In the genomic region with DNA sequence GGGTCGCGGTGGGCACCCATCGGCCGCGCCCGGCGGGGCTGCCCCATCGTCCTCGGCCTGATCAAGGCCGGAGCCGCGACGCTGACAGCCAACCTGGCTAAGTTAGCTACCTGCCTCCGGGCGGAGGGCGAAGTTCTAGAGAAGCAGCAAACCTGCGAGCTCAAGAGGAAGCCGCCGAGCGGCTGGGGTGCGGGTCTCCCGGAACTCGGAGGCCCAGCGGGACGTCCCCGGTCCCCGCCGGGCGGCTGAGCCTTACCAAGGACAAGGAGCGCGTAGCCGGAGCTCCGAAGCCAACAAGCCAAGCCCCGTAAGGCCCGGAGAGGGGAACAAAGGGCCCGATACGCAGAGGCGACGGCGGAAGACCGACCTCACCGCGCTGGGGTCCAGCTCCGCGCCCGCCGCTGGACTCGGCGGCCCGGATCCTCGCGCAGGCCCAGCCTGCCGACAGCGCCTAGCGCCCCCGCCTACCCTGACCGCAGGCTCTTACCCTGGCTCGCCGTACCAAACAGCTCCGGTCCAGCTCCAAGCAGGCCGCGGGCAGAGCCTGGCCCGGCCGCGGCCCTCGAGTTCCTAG, we compare ENCODE assay signal across 8 mouse cellular contexts. TPM values are rescaled to one million over a fixed set of nuclear protein-coding genes. Genes with fewer than 3 reads are reported as not detected.
A peak's percentile ranks its signal among the peaks of the same experiment; 100 is the strongest.
DNase-seq lines count a peak whose midpoint lies in the region; ATAC-seq and TF ChIP-seq lines count a peak whose summit lies in the region.

No protein-coding gene starts in this region.

- H3K36me3 ChIP-seq in heart, adult 2 months (ENCODE audit: control insufficient read depth, insufficient read depth, low read length), result peaks cover 24% of the 10 kb centered on the region
- peaks cover 40% of the 10 kb centered on the region for H3K36me3 ChIP-seq in G1E (replicated peaks)
- 0 out of 2 replicates have a peak, but pooled peaks cover 7% of the 10 kb centered on the region for H3K36me3 ChIP-seq in intestine, embryonic 15.5 days

- peak overlapping the region; percentile 78 for H3K4me3 ChIP-seq in heart, adult 2 months
- H3K4me3 ChIP-seq in G1E (ENCODE audit: low read depth, low read length), result peak overlapping the region; percentile 98
- peak overlapping the region; percentile 94 for H3K4me3 ChIP-seq in intestine, embryonic 15.5 days (replicated peaks)

- intact Hi-C loops in heart, adult 2 months (cut with DNase I), result loop anchor here (1.0 to 5.0 kb wide), 4 partner anchors 15 to 173 kb away; no protein-coding TSS in a partner anchor

- no peak; the same call in 1 of the 2 replicates for ATAC-seq in G1E (ENCODE audit: extremely low read depth, insufficient number of reproducible peaks, low FRiP score, poor library complexity, severe bottlenecking)
- ATAC-seq in erythroid progenitor cell, adult 5-6 weeks (replicated peaks; ENCODE audit: low FRiP score, poor library complexity, severe bottlenecking), result peak; percentile 41; the same call in 1 of the 2 replicates
- ATAC-seq in intestine, embryonic 15.5 days, result no peak; the same call in 1 of the 2 replicates
- ATAC-seq in neutrophil, adult 5-6 weeks (ENCODE audit: extremely low read depth, insufficient number of reproducible peaks, low FRiP score, poor library complexity, severe bottlenecking), result peak; percentile 14; the same call in 1 of the 2 replicates

- peaks cover 4% of the 10 kb centered on the region; the same call in 1 of the 2 replicates for H3K4me1 ChIP-seq in heart, adult 2 months (ENCODE audit: control insufficient read depth, insufficient read depth, low read length)
- H3K4me1 ChIP-seq in G1E (ENCODE audit: insufficient read depth, low read depth, low read length), result peaks cover 44% of the 10 kb centered on the region
- no peaks in the 10 kb centered on the region for H3K4me1 ChIP-seq in intestine, embryonic 15.5 days (replicated peaks)

- no peak for DNase-seq in heart, adult 2 months
- DNase-seq in heart, adult 9 months (ENCODE audit: low spot score in 2 of 2), result no peak
- peak; percentile 50 for DNase-seq in G1E (ENCODE audit: low spot score)
- peak; percentile 60 to 68 for DNase-seq in lung, adult 18-20 months
- peak; percentile 18 for DNase-seq in urinary bladder, postnatal 10 days (ENCODE audit: low spot score)

- peak overlapping the region; percentile 93 for H3K9ac ChIP-seq in heart, adult 2 months (ENCODE audit: low read depth, low read length)
- H3K9ac ChIP-seq in intestine, embryonic 15.5 days, result peak overlapping the region; percentile 99

- TF ChIP-seq CTCF in heart, adult 2 months (IDR thresholded peaks at IDR 0.05), result no peak
- TF ChIP-seq CTCF in G1E (IDR thresholded peaks at IDR 0.05; ENCODE audit: low read depth, low read length), result no peak

- H3K27ac ChIP-seq in heart, adult 2 months, result peak overlapping the region; percentile 95
- H3K27ac ChIP-seq in intestine, embryonic 15.5 days, result peak overlapping the region; percentile 100

- H3K9me3 ChIP-seq in G1E (replicated peaks), result no peaks in the 10 kb centered on the region
- H3K9me3 ChIP-seq in intestine, embryonic 15.5 days, result no peaks in the 10 kb centered on the region

- no peak for TF ChIP-seq EP300 in heart, adult 2 months (IDR thresholded peaks at IDR 0.05; ENCODE audit: insufficient read depth, low read depth, low read length)

- H3K79me2 ChIP-seq in heart, adult 2 months (replicated peaks; ENCODE audit: control insufficient read depth, insufficient read depth, low read length), result peaks cover 4% of the 10 kb centered on the region

- H3K27me3 ChIP-seq in heart, adult 2 months (ENCODE audit: control insufficient read depth, insufficient read depth, low read length), result no peaks in the 10 kb centered on the region
- no peaks in the 10 kb centered on the region for H3K27me3 ChIP-seq in G1E (ENCODE audit: insufficient read depth, low read length)
- H3K27me3 ChIP-seq in intestine, embryonic 15.5 days (replicated peaks), result no peaks in the 10 kb centered on the region

- WGBS in heart, adult 2 months, result under 1% methylated on average over 65 of the region's 66 CpGs
- WGBS in intestine, embryonic 15.5 days, result under 1% methylated on average over 66 of the region's 66 CpGs

- peak overlapping the region; percentile 72 for H3K4me2 ChIP-seq in intestine, embryonic 15.5 days (replicated peaks)

- no peak for TF ChIP-seq POLR2A in heart, adult 2 months (IDR thresholded peaks at IDR 0.05; ENCODE audit: insufficient read depth, low read depth, low read length)

RNA-seq across cellular contexts. Expression of a gene that starts 0.5 kb away (rescaled TPM):
- 10 to 100 TPM; 74.9 to 85.1 TPM for total RNA-seq in heart, adult 2 months (2021)
- polyA plus RNA-seq in heart, adult 2 months (2012; rRNA removed), result 17.3 and 36.7 TPM in 2 replicates
- total RNA-seq in G1E (2014; fragmentation: Nextera tagmentation) (249 and 255 TPM in 2 replicates), G1E (2017) (238 and 273 TPM in 2 replicates)
- 25.4 and 35.0 TPM in 2 replicates for polyA plus RNA-seq in G1E (2012)
- 83.3 and 96.0 TPM in 2 replicates for total RNA-seq in erythroid progenitor cell, adult 5-6 weeks (2015; ENCODE audit: low replicate concordance)
- 139 and 142 TPM in 2 replicates for total RNA-seq in erythroid progenitor cell, adult 5-6 weeks (2017; ENCODE audit: low replicate concordance)
- polyA plus RNA-seq in intestine, embryonic 15.5 days (2015; fragmentation: Nextera tagmentation; extraction: Ambion mirVana), result 31.1 and 32.2 TPM in 2 replicates
- 274 and 299 TPM in 2 replicates for total RNA-seq in neutrophil, adult 5-6 weeks (2017)

Comparison
In these comparisons a context has a peak if more than half of its experiments do, and no peak if none do; other contexts are left out.
1. DNase-seq: peak in G1E (single experiment), lung, adult 18-20 months (2 of 2) and urinary bladder, postnatal 10 days (single experiment); none in heart, adult 2 months (0 of 2) and heart, adult 9 months (0 of 2).
2. ATAC-seq: peak in erythroid progenitor cell, adult 5-6 weeks (single experiment) and neutrophil, adult 5-6 weeks (single experiment); none in G1E (single experiment) and intestine, embryonic 15.5 days (single experiment).
3. Peak in every context shown above with its lines, with median percentiles within 50 percentile points of each other: H3K4me3 ChIP-seq.